Mouse (Mus musculus): ENCODE measurements around the gene Tcte1. TPM values are rescaled to one million over a fixed set of nuclear protein-coding genes. Genes with fewer than 3 reads are reported as not detected.

Tcte1 gene
- polyA plus RNA-seq, 1 experiment from 2014 or later, result 1.7 TPM

- ATAC-seq (ENCODE audit: low FRiP score) (no peak), DNase-seq (ENCODE audit: low spot score, missing footprints) (no peak)
- H3K4me3 ChIP-seq (ENCODE audit: low read depth, low read length), result no peak overlapping the region
- 37% methylated on average over 6 of the region's 6 CpGs for WGBS
- H3K4me1 ChIP-seq (ENCODE audit: control insufficient read depth, insufficient read depth, low read length), result peaks cover 19% of the 10 kb centered on the region
- no peak overlapping the region for H3K9ac ChIP-seq (ENCODE audit: low read length)
- no peaks in the 10 kb centered on the region for H3K9me3 ChIP-seq (ENCODE audit: control insufficient read depth, low read length)
- H3K4me2 ChIP-seq, result no peak overlapping the region
- no peak overlapping the region for H3K27ac ChIP-seq (ENCODE audit: low read depth, low read length)
- H3K36me3 ChIP-seq (ENCODE audit: control insufficient read depth, insufficient read depth, low read length), result no peaks in the 10 kb centered on the region; the same call in 1 of the 2 replicates
- H3K27me3 ChIP-seq (ENCODE audit: control insufficient read depth, insufficient read depth, low read length), result peaks cover 44% of the 10 kb centered on the region
These were observed 18.9 kb downstream of the Tcte1 start for GRCm38 (mm10) chr17:45542129-45542528.

GRCm38 (mm10) chr17:45542705-45543104, 19.5 kb downstream of the Tcte1 start:
- no peak overlapping the region for H3K4me3 ChIP-seq (ENCODE audit: low read depth, low read length)
- H3K9me3 ChIP-seq (ENCODE audit: control insufficient read depth, low read length), result no peaks in the 10 kb centered on the region
- 88% methylated on average over 2 of the region's 2 CpGs for WGBS
- no peak overlapping the region for H3K9ac ChIP-seq (ENCODE audit: low read length)
- DNase-seq (ENCODE audit: low spot score, missing footprints), result no peak
- H3K27me3 ChIP-seq (ENCODE audit: control insufficient read depth, insufficient read depth, low read length), result peaks cover 50% of the 10 kb centered on the region
- peaks cover 19% of the 10 kb centered on the region for H3K4me1 ChIP-seq (ENCODE audit: control insufficient read depth, insufficient read depth, low read length)
- H3K4me2 ChIP-seq, result no peak overlapping the region
- ATAC-seq (ENCODE audit: low FRiP score), result no peak
- no peaks in the 10 kb centered on the region; the same call in 1 of the 2 replicates for H3K36me3 ChIP-seq (ENCODE audit: control insufficient read depth, insufficient read depth, low read length)
- no peak overlapping the region for H3K27ac ChIP-seq (ENCODE audit: low read depth, low read length)

GRCm38 (mm10) chr17:45543115-45543514, 19.9 kb downstream of the Tcte1 start:
- Histone ChIP-seq H3K27me3 (ENCODE audit: control insufficient read depth, insufficient read depth, low read length) (peaks cover 53% of the 10 kb centered on the region), H3K36me3 (ENCODE audit: control insufficient read depth, insufficient read depth, low read length) (no peaks in the 10 kb centered on the region; the same call in 1 of the 2 replicates), H3K4me2 (no peak overlapping the region), H3K4me3 (ENCODE audit: low read depth, low read length) (no peak overlapping the region), H3K4me1 (ENCODE audit: control insufficient read depth, insufficient read depth, low read length) (peaks cover 19% of the 10 kb centered on the region), H3K9me3 (ENCODE audit: control insufficient read depth, low read length) (no peaks in the 10 kb centered on the region), H3K27ac (ENCODE audit: low read depth, low read length) (no peak overlapping the region), H3K9ac (ENCODE audit: low read length) (no peak overlapping the region)
- no peak for DNase-seq (ENCODE audit: low spot score, missing footprints)
- WGBS, result 41% methylated on average over 1 of the region's 1 CpGs
- no peak for ATAC-seq (ENCODE audit: low FRiP score)

GRCm38 (mm10) chr17:45544001-45544872, 21.0 kb downstream of the Tcte1 start:
- 4% methylated on average over 24 of the region's 24 CpGs for WGBS
- H3K36me3 ChIP-seq (ENCODE audit: control insufficient read depth, insufficient read depth, low read length), result no peaks in the 10 kb centered on the region; the same call in 1 of the 2 replicates
- no peak overlapping the region for H3K27ac ChIP-seq (ENCODE audit: low read depth, low read length)
- H3K9me3 ChIP-seq (ENCODE audit: control insufficient read depth, low read length), result no peaks in the 10 kb centered on the region
- H3K4me2 ChIP-seq, result peak overlapping the region; percentile 33; the same call in 1 of the 2 replicates
- no peak overlapping the region; the same call in 1 of the 2 replicates for H3K9ac ChIP-seq (ENCODE audit: low read length)
- ATAC-seq (ENCODE audit: low FRiP score) (peak; percentile 8; the same call in 1 of the 2 replicates), DNase-seq (ENCODE audit: low spot score, missing footprints) (peak; percentile 93)
- peaks cover 23% of the 10 kb centered on the region for H3K4me1 ChIP-seq (ENCODE audit: control insufficient read depth, insufficient read depth, low read length)
- peak overlapping the region; percentile 20 for H3K4me3 ChIP-seq (ENCODE audit: low read depth, low read length)
- peaks cover 53% of the 10 kb centered on the region for H3K27me3 ChIP-seq (ENCODE audit: control insufficient read depth, insufficient read depth, low read length)

- Histone ChIP-seq H3K9ac (ENCODE audit: low read length) (peak overlapping the region; percentile 12; the same call in 1 of the 2 replicates), H3K27ac (ENCODE audit: low read depth, low read length) (no peak overlapping the region), H3K4me2 (peak overlapping the region; percentile 33), H3K4me1 (ENCODE audit: control insufficient read depth, insufficient read depth, low read length) (peaks cover 25% of the 10 kb centered on the region), H3K4me3 (ENCODE audit: low read depth, low read length) (peak overlapping the region; percentile 20), H3K9me3 (ENCODE audit: control insufficient read depth, low read length) (no peaks in the 10 kb centered on the region), H3K27me3 (ENCODE audit: control insufficient read depth, insufficient read depth, low read length) (peaks cover 53% of the 10 kb centered on the region), H3K36me3 (ENCODE audit: control insufficient read depth, insufficient read depth, low read length) (no peaks in the 10 kb centered on the region; the same call in 1 of the 2 replicates)
- no peak for DNase-seq (ENCODE audit: low spot score, missing footprints)
- no peak for ATAC-seq (ENCODE audit: low FRiP score)
- 1% methylated on average over 40 of the region's 46 CpGs for WGBS
These were observed 21.6 kb downstream of the Tcte1 start for GRCm38 (mm10) chr17:45544873-45545277.

GRCm38 (mm10) chr17:45545278-45545961, 22.2 kb downstream of the Tcte1 start:
- WGBS, result 4% methylated on average over 74 of the region's 74 CpGs
- Histone ChIP-seq H3K27me3 (ENCODE audit: control insufficient read depth, insufficient read depth, low read length) (peaks cover 53% of the 10 kb centered on the region), H3K27ac (ENCODE audit: low read depth, low read length) (no peak overlapping the region), H3K4me2 (peak overlapping the region; percentile 33), H3K9me3 (ENCODE audit: control insufficient read depth, low read length) (no peaks in the 10 kb centered on the region), H3K36me3 (ENCODE audit: control insufficient read depth, insufficient read depth, low read length) (no peaks in the 10 kb centered on the region; the same call in 1 of the 2 replicates), H3K4me3 (ENCODE audit: low read depth, low read length) (peak overlapping the region; percentile 20), H3K4me1 (ENCODE audit: control insufficient read depth, insufficient read depth, low read length) (peaks cover 29% of the 10 kb centered on the region), H3K9ac (ENCODE audit: low read length) (peak overlapping the region; percentile 24)
- DNase-seq (ENCODE audit: low spot score, missing footprints) (peak; percentile 94), ATAC-seq (ENCODE audit: low FRiP score) (no peak)

- ATAC-seq (ENCODE audit: low FRiP score) (no peak), DNase-seq (ENCODE audit: low spot score, missing footprints) (no peak)
- Histone ChIP-seq H3K4me1 (ENCODE audit: control insufficient read depth, insufficient read depth, low read length) (peaks cover 34% of the 10 kb centered on the region), H3K4me2 (no peak overlapping the region), H3K27me3 (ENCODE audit: control insufficient read depth, insufficient read depth, low read length) (peaks cover 53% of the 10 kb centered on the region), H3K9ac (ENCODE audit: low read length) (no peak overlapping the region), H3K27ac (ENCODE audit: low read depth, low read length) (no peak overlapping the region), H3K36me3 (ENCODE audit: control insufficient read depth, insufficient read depth, low read length) (no peaks in the 10 kb centered on the region; the same call in 1 of the 2 replicates), H3K4me3 (ENCODE audit: low read depth, low read length) (no peak overlapping the region), H3K9me3 (ENCODE audit: control insufficient read depth, low read length) (no peaks in the 10 kb centered on the region)
- 62% methylated on average over 16 of the region's 16 CpGs for WGBS
These were observed 23.7 kb downstream of the Tcte1 start for GRCm38 (mm10) chr17:45546941-45547340.

- peaks cover 37% of the 10 kb centered on the region for H3K4me1 ChIP-seq (ENCODE audit: control insufficient read depth, insufficient read depth, low read length)
- 78% methylated on average over 5 of the region's 5 CpGs for WGBS
- H3K36me3 ChIP-seq (ENCODE audit: control insufficient read depth, insufficient read depth, low read length), result no peaks in the 10 kb centered on the region; the same call in 1 of the 2 replicates
- DNase-seq (ENCODE audit: low spot score, missing footprints) (no peak), ATAC-seq (ENCODE audit: low FRiP score) (no peak)
- H3K4me3 ChIP-seq (ENCODE audit: low read depth, low read length), result no peak overlapping the region
- H3K9me3 ChIP-seq (ENCODE audit: control insufficient read depth, low read length), result no peaks in the 10 kb centered on the region
- no peak overlapping the region for H3K4me2 ChIP-seq
- peaks cover 53% of the 10 kb centered on the region for H3K27me3 ChIP-seq (ENCODE audit: control insufficient read depth, insufficient read depth, low read length)
- no peak overlapping the region for H3K9ac ChIP-seq (ENCODE audit: low read length)
- no peak overlapping the region for H3K27ac ChIP-seq (ENCODE audit: low read depth, low read length)
These were observed 24.4 kb downstream of the Tcte1 start for GRCm38 (mm10) chr17:45547461-45548190.
